Mouse (Mus musculus): ENCODE results near the gene Dydc2.

- TF ChIP-seq CTCF (conservative IDR thresholded peaks at IDR 0.05; ENCODE audit: low read length): peak; percentile 97
- no peak for TF ChIP-seq POU5F1 (IDR thresholded peaks at IDR 0.05; ENCODE audit: borderline replicate concordance, low read length)
Observed at GRCm38 (mm10) chr14:41035146-41035798, 33.7 kb downstream of the Dydc2 start.
